Mouse (Mus musculus): ENCODE results near the gene Ddx25.

Gene Ddx25

DNA sequence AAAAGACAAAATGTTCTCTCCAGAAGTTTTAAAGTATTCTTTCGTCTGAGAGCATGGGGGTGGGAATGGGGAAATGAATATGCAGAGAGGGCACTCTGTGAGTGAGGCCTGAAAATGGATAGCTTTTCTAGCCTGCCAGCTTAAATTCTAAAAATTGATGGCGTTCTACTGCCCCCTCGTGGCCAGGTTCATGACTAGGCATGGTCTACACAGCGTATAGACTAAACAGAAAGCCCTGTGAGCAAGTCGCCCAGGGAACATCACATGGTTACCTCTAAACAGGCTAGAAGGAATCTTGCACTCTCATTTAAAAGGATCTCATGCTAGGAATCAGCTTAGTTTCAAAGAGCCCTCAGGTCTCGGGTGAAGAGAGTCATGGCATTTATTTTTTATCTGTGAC lies 16.8 kb downstream of the Ddx25 start:
- DNase-seq (ENCODE audit: low read depth, low spot score): peak; percentile 36

DNA sequence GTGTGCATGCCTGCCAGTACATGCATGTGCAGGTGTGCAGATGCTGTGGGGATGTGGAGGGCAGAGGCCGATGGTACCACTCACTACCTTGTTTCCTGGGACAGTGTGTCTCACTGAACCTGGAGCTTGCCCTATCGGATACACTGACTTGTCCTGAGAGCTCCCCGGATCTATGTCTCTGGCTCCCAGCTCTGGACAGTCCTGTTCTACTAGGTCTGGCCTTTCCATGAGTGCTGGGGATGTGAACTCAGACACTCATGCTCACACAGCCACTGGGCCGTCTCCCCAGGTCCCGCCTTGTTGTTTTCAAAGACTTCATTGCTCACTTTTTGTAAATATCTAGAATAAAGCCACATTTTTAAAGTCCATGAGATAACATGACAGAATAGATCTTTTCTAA lies 17.3 kb downstream of the Ddx25 start:
- no peak for DNase-seq (ENCODE audit: low read depth, low spot score)

DNA sequence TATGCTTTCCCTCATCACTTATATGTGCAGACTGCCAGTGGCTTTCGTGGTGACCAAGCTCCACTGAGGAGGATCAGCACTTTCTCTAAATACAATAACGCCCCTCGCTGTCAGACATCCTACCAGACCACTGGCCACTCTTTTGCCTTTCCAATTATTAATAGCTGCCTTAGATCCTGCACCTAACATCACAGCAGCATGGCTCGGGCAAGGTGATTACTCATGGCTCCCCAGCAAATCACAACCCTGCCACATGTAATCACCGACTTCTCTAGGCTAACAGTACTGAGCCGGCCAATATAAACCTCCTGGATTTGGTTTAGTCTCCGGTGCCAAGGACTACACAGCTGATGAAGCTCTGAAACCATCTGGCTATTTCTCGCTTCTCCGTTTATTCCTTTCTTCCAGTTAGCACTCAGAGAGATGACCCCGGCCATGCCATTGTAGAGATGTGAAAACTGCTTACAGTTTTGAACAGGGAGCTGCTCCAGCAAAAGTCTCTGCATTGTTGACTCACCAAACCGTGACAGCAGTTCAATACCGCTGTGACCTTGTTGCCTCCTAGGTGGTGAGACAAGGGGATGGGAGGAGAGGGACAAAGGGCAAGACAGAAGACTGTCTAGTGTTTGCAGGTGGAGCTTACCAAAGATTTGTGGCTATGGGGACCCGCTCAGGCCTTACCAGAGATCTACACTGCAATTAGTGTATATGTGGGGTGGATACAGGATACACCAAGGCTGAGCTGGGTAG lies 19.2 kb downstream of the Ddx25 start:
- no peak for DNase-seq (ENCODE audit: low read depth, low spot score)

DNA sequence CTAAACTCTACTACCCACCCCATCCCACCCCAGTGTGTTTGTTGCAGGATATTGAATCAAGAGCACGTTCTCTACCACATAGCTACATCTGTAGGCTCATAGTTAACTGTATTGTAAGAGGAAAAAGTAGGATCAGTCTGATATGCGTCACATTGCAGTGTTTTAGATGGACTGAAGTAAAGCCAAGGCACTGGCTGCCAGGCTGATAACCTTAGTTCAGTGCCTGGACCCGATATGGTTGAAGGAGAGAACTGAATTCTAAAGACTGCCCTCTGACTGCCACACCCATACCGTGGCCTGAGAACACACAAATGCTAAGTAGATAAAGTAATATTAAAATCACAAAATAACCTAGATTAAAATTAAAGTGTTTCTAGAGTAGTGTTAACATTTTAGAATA lies 22.5 kb downstream of the Ddx25 start:
- no peak for DNase-seq (ENCODE audit: low read depth, low spot score)

DNA sequence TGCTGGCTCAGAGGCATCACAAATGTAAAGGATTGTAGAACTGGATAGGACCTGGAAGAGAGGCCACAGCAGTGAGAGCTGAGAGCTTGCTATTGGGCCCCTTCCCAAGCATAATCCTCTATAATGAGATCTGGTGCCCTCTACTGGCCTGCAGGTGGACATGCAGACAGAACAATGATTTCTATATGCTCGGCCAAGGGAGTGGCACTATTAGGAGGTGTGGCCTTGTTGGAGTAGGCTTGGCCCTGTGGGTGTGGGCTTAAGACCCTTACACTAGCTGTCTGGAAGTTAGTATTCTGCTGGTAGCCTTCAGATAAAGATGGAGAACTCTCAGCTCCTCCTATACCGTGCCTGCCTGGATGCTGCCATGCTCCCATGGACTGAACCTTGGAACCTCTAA lies 23.2 kb downstream of the Ddx25 start:
- DNase-seq (ENCODE audit: low read depth, low spot score): peak; percentile 26

DNA sequence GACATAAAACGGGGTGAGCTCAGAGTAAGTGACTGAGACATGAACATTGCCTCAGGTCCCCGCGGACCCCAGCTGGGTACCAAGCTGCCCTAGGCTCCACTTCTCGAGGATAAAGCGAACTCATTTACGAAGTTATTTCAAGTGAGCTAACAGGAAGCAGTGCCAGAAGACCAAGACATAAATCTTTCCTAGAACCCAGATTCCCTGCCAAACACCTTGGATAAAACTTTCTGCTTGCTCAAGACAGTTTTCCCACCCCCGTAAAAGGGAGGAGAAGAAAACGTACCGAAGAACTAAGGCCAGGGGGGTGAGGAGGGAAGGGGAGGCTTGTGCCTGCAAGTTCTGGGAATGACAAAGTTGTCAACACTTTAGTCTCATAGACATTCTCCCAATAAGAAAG lies 25.1 kb downstream of the Ddx25 start:
- no peak for DNase-seq (ENCODE audit: low read depth, low spot score)

DNA sequence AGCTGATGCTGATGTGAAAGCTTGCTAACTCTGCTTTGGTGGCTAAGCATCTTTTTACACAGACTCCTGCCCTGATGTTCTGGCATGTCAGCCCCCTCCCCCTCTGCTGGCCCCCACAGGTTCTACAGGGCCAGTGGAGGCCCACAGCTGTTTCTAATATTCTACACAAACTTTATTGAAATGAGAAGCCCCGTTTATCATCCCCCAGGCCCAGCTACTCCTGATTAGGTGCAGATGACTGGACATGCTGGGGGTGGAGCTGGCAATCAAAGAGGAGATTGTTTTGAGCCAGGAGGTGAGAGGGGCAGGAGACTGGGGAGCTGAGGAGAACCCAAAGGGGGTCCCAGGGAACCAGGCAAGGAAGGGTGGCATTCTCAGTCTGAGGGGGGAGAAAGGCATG lies 28.5 kb downstream of the Ddx25 start:
- no peak for DNase-seq (ENCODE audit: low read depth, low spot score)

DNA sequence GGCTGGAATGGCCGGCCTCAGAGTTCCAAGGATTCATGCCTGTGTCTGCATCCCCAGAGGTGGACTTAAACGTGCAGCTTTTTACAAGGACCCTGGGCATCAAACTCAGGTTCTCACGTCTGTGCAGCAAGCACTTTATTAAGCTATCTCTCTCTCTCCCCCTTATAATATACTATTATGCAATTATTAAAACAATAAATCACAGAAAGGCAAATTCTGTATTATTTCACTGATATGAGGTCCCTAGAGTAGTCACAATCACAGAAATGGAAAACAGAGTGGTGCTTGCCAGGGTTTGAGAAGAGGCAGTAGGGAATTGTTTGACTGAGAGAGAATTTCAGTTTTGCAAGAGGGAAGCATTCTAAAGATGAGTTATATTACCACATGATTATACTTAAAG lies 29.2 kb downstream of the Ddx25 start:
- DNase-seq (ENCODE audit: low read depth, low spot score): no peak

DNA sequence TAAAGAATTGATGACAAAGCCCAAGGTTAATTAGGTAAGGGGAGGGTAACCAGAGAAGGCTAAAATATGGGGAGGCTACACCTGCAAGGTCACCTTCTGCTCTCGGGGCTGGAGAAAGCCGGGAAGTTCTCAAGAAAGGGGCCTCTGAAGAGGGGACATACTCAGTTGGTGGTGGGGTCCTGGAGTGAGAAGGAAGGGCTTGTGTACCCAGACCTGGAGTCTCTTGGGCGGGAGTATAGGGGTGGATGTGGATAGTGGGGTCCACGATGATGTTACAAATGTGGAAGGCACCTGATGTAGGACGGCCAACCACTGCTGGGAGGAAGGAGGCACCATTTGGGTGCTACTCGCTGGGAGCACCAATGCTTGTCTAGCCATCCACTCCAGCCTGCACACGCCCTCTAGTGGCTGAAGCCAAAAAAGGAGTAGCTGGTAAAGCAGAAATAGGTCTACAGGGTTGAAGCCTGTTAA lies 34.4 kb downstream of the Ddx25 start:
- DNase-seq (ENCODE audit: low read depth, low spot score): peak; percentile 39

DNA sequence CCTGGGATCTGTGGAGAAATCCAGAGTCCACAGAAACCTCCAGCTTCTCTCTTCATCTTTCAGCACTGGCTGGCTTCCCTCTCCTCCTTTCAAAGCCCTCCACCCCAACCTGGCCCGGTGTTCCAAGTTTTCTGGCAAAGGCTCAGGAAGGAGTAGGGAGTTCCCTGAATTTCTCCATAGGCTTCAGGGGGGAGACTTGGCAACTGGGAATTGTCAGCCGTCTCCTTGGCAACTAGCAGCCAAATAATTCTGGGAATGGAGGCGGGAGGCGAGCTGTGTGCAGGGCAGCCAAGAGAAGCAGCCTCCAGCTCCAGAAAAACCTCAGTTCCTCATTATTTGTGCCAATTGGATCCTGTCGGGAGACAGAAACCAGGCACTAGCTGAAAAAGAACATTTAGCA lies 34.8 kb downstream of the Ddx25 start:
- peak; percentile 56 for DNase-seq (ENCODE audit: low read depth, low spot score)

DNA sequence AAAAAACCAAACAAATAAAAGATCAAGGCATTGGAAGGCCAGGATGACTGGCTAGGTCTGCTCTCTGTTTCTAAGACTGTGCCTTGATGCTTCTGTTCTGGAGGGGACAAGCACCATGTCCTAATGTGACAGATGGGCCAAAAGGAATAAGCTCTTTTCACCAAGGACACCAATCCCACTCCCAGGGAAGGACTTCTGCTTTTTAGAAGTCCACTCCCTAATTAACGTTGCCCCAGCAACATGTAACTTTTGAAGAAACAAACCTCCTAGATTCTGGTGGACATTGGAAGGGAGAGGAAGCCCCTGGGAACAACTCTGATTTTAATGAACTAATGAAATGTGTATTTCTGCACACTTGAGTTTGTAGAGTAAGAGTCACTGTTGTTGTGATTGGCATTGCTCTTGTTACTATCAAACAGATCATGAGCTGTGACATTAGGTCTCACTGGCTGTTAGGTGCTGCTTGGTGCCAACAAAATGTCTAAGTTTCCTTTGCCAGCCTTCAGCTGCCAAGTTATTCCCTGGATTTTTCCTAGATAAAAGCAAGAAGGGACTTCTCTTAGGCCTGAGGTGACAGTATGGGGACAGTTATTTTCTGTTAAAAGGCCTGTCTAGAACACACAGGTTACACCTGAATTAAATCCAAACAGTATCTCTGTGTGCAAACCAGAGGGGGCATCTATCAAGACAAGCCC lies 35.4 kb downstream of the Ddx25 start:
- DNase-seq (ENCODE audit: low read depth, low spot score): no peak

DNA sequence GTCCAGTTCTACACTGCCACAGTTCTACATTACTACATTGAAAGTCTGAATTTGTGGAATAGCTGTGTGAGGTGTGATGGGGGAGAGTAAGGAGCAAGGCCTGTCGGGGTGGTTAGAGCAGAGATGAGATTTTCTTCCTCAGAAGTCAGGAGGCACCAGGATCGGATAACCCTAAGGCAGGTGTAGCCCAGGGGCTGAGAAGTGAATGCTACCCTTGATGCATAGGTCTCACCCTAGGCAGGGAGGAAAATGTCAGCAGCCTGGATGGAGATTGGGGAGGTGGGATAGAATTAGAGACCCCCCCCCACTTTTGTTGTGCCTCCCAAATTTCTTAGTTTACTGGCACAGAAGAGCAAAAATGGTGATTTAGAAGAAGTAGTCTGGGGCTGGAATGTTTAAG lies 36.1 kb downstream of the Ddx25 start:
- no peak for DNase-seq (ENCODE audit: low read depth, low spot score)

DNA sequence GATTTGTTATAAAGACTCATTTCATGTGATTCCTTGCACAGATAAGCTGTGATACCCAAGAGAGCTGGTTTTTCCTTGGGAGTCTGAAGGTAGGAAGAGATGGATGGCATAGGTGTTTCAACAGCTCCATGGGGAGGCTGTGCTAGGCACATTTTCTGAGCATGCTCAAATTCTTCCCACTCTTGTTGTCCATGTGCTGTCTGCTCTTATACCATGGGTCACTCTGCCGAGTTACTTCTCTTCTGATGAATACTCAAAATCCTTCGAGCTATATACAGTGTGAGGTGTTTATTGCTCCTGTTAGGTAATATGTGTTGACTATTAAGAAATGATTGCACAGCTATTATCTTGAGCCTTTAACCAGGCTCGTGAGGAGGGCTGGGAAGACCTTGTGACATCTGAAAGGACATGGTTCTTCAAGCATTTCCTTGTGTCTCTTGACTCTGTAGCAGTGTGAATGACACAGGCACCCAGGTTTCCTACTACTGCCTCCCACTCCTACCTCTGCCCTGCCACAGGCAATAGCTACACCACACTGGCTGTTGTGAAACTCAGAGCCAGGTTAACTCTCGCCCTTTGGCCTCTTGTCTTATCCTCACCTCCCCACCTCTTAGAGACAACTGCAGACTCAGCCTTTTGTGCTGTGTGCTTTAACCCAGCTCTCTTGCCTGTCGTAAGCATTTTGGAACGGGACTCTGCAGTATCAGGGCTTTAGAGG lies 37.5 kb downstream of the Ddx25 start:
- no peak for DNase-seq (ENCODE audit: low read depth, low spot score)

DNA sequence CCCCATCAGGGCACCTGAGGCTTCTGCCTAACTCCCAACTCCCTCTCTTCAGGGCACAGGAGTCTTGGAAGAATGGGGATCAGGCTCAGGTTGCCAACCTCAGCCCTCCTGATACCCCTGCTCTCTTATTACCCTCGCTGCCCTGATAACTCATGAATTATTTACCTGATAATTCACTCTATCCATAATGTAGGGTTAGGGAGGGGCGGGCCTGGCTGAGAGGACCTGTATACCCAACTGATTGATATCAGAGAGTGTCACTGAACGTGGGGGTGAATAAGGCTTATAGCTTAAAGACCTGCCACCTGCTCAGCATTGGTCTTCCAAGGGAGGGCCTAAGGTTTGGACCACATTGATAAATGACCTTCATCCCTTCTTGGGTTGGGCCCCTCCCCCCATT lies 40.2 kb downstream of the Ddx25 start, which contains the start of gene Gm1113:
TSS of gene Gm1113 (minus strand) at position 101 of the 400 bp plus-strand sequence.
- no peak for DNase-seq (ENCODE audit: low read depth, low spot score)

DNA sequence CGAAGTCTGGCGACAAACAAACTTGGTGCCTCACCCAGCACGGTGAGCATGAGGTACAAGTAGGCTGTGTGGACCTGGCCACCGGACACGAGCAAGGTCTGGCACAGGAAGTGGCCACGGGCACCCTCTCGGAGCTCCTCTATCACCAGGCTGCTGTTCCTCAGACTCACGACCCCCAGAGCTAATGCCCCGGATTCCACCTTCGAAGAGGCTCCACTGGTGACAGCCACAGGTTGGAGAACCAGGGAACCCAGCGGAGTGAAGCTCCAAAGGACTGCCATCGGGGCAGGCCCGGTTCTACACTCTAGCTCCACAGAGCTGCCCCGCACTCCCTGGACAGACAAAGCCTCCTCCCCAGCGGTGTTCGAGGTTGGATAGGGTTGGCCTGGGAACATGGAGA lies 41.6 kb downstream of the Ddx25 start:
- DNase-seq (ENCODE audit: low read depth, low spot score): no peak

DNA sequence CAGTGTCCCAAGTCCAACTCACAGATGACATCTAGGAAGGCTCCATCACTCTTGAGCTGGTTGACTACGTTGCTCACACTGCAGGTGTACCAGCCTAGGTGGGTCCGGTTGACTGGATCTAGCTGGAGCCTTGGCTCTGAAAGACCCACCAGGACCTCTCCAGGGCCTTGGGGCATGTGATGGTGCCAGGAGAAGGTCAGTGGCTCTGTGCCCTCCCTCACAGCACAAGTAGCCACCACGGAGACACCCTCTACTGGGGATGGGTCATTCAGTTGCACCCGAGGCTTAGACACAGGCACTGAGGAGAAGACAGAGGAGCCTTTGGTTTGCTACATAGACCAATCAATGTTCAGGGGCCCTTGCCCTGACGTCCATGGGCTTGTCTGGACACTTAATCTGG lies 42.1 kb downstream of the Ddx25 start:
- no peak for DNase-seq (ENCODE audit: low read depth, low spot score)

DNA sequence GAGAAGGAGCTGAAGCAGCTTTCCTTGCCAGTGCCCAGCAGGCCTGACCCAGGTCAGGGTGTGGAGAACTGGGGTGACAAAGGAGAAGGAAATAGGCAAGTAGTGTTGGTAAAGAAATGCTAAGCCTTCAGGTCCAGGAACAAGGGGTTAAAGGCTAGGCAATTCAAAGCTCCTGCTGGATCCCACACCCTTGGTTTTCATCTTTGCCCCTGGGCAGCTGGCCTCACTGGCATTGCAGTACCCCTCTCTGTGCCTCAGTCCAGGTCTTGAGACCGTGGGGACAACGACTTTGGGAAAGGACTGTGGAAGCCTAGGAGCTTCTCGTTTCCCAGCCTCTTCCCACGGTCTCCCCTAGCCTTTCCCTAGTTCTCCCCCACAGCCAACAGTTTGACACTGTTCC lies 44.4 kb downstream of the Ddx25 start:
- DNase-seq (ENCODE audit: low read depth, low spot score): no peak

DNA sequence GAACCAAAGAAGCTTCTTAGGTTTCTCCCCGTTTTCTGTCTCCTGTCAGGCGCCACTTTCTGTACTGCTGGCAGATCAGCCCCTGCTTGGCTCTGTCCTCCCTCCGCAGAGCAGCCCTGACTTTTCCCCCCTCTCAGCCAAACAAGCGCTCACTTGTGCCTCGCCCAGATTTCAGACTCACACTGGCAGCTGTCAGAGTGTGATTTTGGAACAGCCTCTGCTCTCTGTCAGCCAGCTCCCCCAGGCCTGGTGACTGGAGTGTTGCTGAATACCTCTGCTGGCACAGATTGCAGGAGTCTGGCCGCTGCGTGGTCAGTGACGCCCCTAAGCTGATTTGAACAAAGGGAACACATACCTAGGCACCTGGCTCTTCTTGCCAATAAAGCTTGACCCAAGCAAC lies 50.1 kb downstream of the Ddx25 start:
- peak; percentile 51 for DNase-seq (ENCODE audit: low read depth, low spot score)

DNA sequence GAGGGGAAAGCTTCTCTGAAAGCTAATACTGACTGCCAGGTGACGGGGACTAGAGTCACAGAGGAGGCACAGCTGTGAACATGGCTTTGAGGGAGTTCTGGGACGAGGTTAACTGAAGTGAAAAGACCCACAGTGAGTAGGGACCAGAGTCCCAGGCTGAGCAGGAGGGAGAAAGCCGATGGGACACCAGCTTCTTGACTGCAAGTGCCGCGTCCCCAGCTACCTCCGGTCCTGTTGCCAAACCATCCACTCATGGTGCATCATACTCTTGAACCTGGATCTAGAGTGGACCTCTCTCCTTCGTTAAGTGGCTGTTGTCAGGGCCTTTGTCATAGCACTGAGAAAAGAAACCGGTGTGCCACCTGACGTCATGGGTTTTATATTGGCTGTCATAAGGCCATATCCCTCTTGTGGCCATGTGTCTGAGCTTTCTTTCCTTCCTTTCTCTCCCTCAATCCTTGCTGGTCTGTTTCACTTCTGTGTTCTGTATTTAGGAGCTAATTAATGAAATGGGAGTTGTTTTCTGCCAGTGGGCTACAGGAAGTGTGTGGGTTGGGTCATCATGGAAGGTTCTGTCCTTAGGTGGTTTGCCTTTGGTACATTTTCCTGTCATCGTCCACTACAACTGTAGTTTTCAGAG lies 55.8 kb downstream of the Ddx25 start:
- no peak for DNase-seq (ENCODE audit: low read depth, low spot score)

DNA sequence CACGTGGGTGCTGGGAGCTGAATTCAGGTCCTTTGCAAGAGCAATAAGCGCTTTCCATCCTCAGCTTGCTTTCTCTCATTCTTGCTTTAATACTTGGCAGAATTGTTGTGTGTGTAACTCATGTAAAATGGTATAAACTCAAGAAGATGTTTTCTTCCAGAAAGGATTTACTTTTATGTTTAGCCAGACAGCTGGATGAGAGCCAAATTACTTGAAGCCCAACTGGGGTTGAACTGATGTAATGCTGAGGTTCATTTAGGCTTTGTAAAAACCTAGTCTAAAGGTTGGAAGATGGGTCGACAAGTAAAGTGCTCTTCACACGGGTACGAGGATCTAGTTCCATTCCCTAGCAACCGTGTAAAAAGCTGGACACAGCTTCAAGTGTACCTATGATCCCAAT lies 58.4 kb downstream of the Ddx25 start:
- no peak for DNase-seq (ENCODE audit: low read depth, low spot score)

DNA sequence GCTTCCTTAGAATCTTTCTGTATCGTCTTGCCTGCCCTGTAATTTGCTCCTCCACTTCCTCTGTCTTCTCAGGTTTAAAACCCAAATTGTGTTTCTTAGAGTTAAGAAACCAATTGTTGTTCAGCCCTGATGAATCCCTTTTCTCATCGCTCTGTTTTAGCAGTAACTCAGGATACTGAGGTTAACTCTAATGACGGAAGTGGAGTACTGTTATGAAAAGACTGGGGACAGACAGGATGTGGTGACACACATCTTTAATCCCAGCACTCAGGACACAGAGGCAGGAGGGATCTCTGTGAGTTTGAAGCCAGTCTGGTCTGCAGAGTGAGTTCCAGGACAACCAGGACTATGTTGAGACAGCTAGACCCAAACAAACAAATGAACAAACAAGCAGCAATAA lies 62.9 kb downstream of the Ddx25 start:
- no peak for DNase-seq (ENCODE audit: low read depth, low spot score)

DNA sequence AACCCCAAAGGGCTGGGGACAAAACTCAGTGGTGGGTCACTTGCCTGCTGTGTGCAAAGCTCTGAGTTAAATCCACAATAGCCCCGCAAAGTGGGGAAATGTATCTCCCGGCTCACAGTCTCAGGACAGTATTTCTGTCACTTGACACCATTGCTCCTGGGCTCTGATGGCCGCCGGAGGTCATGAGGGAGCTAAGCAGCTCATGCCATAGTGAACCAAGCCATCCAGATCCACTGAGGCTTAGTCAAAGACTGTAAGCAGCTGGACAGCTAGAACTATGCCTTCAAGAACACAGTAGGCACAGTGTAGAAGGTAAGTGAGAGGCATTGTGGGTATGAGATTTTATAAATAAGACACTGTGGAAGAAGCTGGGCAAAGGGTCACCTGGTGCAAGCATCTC lies 63.4 kb downstream of the Ddx25 start:
- no peak for DNase-seq (ENCODE audit: low read depth, low spot score)
